Mouse (Mus musculus) myocyte (in vitro differentiated cells): ENCODE data around the gene Ranbp2. TPM values are rescaled to one million over a fixed set of nuclear protein-coding genes. Genes with fewer than 3 reads are reported as not detected.

ENCODE experiments used
- H3K27me3 ChIP-seq: one replicate; pipeline ENCODE4 v1.6.1; 2011; ENCODE audit not compliant: control insufficient read depth, insufficient read depth, insufficient read length
- H3K36me3 ChIP-seq: one replicate; pipeline ENCODE4 v1.6.1; 2011; ENCODE audit not compliant: control insufficient read depth, insufficient read depth
- H3K4me2 ChIP-seq: one replicate; pipeline ENCODE4 v1.6.1; 2011; ENCODE audit warnings: low read depth, control low read depth
- H3K4me3 ChIP-seq: one replicate; pipeline ENCODE4 v1.5.1; 2011; ENCODE audit warnings: mild to moderate bottlenecking, control low read depth, moderate library complexity
- H3K79me2 ChIP-seq: one replicate; pipeline ENCODE4 v1.6.1; 2011; ENCODE audit not compliant: control insufficient read depth, insufficient read depth
- H3ac ChIP-seq: one replicate; pipeline ENCODE4 v1.6.1; 2011; ENCODE audit not compliant: control insufficient read depth, insufficient read length
- CEBPB ChIP-seq: IDR thresholded peaks from 2 replicates; pipeline ENCODE4 v1.6.1; 2011; ENCODE audit warnings: mild to moderate bottlenecking, moderate library complexity; ENCODE audit not compliant: poor library complexity, insufficient read depth, severe bottlenecking
- E2F4 ChIP-seq: IDR thresholded peaks from one replicate; pipeline ENCODE4 v1.6.1; 2011; ENCODE audit warnings: mild to moderate bottlenecking, control low read depth, moderate library complexity; ENCODE audit not compliant: insufficient read depth
- MAX ChIP-seq: IDR thresholded peaks from one replicate; pipeline ENCODE4 v1.6.1; 2011; ENCODE audit warnings: low read depth, mild to moderate bottlenecking, control low read depth
- MYOD1 ChIP-seq, 3 experiments: IDR thresholded peaks; one replicate each; pipeline ENCODE4 v1.6.1; 2011; ENCODE audit warnings: control low read depth in 2 of 3, low read depth in 2 of 3, mild to moderate bottlenecking in 2 of 3, moderate library complexity in 1 of 3; ENCODE audit not compliant: insufficient read length in 2 of 3, control insufficient read depth in 1 of 3
- MYOG ChIP-seq, 3 experiments: IDR thresholded peaks; one replicate each; pipeline ENCODE4 v1.6.1; 2011; ENCODE audit warnings: control low read depth in 2 of 3, low read depth in 2 of 3, mild to moderate bottlenecking in 2 of 3; ENCODE audit not compliant: insufficient read length in 2 of 3, control insufficient read depth in 1 of 3, insufficient read depth in 1 of 3
- POLR2A ChIP-seq: IDR thresholded peaks from one replicate; pipeline ENCODE4 v1.6.1; 2011; ENCODE audit warnings: low read depth, mild to moderate bottlenecking, control low read depth, moderate library complexity; ENCODE audit not compliant: insufficient read length
- POLR2AphosphoS2 ChIP-seq: IDR thresholded peaks from one replicate; pipeline ENCODE4 v1.6.1; 2011; ENCODE audit warnings: low read depth, control low read depth; ENCODE audit not compliant: insufficient read length
- REST ChIP-seq: IDR thresholded peaks from one replicate; pipeline ENCODE4 v1.6.1; 2011; ENCODE audit warnings: mild to moderate bottlenecking, control low read depth, moderate library complexity; ENCODE audit not compliant: insufficient read depth, insufficient read length
- SRF ChIP-seq: IDR thresholded peaks from one replicate; pipeline ENCODE4 v1.6.1; 2011; ENCODE audit warnings: low read depth; ENCODE audit not compliant: control insufficient read depth, insufficient read length
- TCF12 ChIP-seq: IDR thresholded peaks from one replicate; pipeline ENCODE4 v1.6.1; 2011; ENCODE audit warnings: mild to moderate bottlenecking, control low read depth; ENCODE audit not compliant: poor library complexity, insufficient read depth, severe bottlenecking
- TCF3 ChIP-seq: IDR thresholded peaks from one replicate; pipeline ENCODE4 v1.6.1; 2011; ENCODE audit warnings: low read depth, control low read depth; ENCODE audit not compliant: insufficient read length
- USF1 ChIP-seq: IDR thresholded peaks from one replicate; pipeline ENCODE4 v1.6.1; 2011; ENCODE audit warnings: low read depth, mild to moderate bottlenecking, control low read depth, moderate library complexity
- polyA plus RNA-seq: library from polyadenylated mRNA; unstranded; fragments of >200 nt; fragmentation: generic; extraction: Trizol; gene quantifications from one replicate; pipeline ENCODE4 v1.2.1, GENCODE M21; 2012; ENCODE audit warnings: missing spikeins

Ranbp2 gene
- polyA plus RNA-seq, 1 experiment: 7.8 TPM

GRCm38 (mm10) chr10:58427930-58428329 lies 18.8 kb upstream of the Ranbp2 start:
- Histone ChIP-seq H3K4me3 (no peak overlapping the region), H3K27me3 (no peaks in the 10 kb centered on the region), H3K4me2 (no peak overlapping the region), H3K79me2 (no peaks in the 10 kb centered on the region), H3ac (no peak overlapping the region), H3K36me3 (peaks cover 22% of the 10 kb centered on the region)
- TF ChIP-seq USF1 (no peak), SRF (no peak), TCF3 (no peak), POLR2AphosphoS2 (peak; percentile 46)

- H3K79me2 ChIP-seq: peaks cover 38% of the 10 kb centered on the region
- peak overlapping the region; percentile 91 for H3K4me2 ChIP-seq
- peaks cover 8% of the 10 kb centered on the region for H3K36me3 ChIP-seq
- no peak overlapping the region for H3ac ChIP-seq
- TF ChIP-seq TCF3: no peak
- TF ChIP-seq POLR2AphosphoS2: no peak
- TF ChIP-seq E2F4: no peak
- TF ChIP-seq MYOG (IDR thresholded peaks at IDR 0.05; ENCODE audit: control insufficient read depth in 1 of 3, insufficient read depth in 1 of 3, insufficient read length in 2 of 3, low read depth in 2 of 3): no peak
- no peak for TF ChIP-seq CEBPB
- H3K4me3 ChIP-seq: peak overlapping the region; percentile 53
- H3K27me3 ChIP-seq: no peaks in the 10 kb centered on the region
Observed at GRCm38 (mm10) chr10:58445850-58446249, 870 bp upstream of the Ranbp2 start.

- TF ChIP-seq CEBPB (no peak), E2F4 (no peak), MYOG (IDR thresholded peaks at IDR 0.05; ENCODE audit: control insufficient read depth in 1 of 3, insufficient read depth in 1 of 3, insufficient read length in 2 of 3, low read depth in 2 of 3) (no peak), POLR2A (no peak), REST (no peak), TCF12 (no peak)
- Histone ChIP-seq H3K36me3 (peaks cover 9% of the 10 kb centered on the region), H3K27me3 (no peaks in the 10 kb centered on the region), H3K4me2 (peak overlapping the region; percentile 82), H3ac (peak overlapping the region; percentile 59), H3K79me2 (peaks cover 52% of the 10 kb centered on the region), H3K4me3 (peak overlapping the region; percentile 53)
Observed at GRCm38 (mm10) chr10:58447280-58447781, 611 bp downstream of the Ranbp2 start.

GRCm38 (mm10) chr10:58451575-58451974 lies 4.9 kb downstream of the Ranbp2 start:
- Histone ChIP-seq H3K4me3 (no peak overlapping the region), H3K36me3 (peaks cover 50% of the 10 kb centered on the region), H3K27me3 (no peaks in the 10 kb centered on the region), H3ac (no peak overlapping the region), H3K79me2 (peaks cover 76% of the 10 kb centered on the region), H3K4me2 (no peak overlapping the region)
- no peak for TF ChIP-seq E2F4
- TF ChIP-seq POLR2A: no peak

GRCm38 (mm10) chr10:58452185-58452584 lies 5.5 kb downstream of the Ranbp2 start:
- no peaks in the 10 kb centered on the region for H3K27me3 ChIP-seq
- TF ChIP-seq MAX: no peak
- no peak for TF ChIP-seq MYOG (IDR thresholded peaks at IDR 0.05; ENCODE audit: control insufficient read depth in 1 of 3, insufficient read depth in 1 of 3, insufficient read length in 2 of 3, low read depth in 2 of 3)
- no peak overlapping the region for H3K4me3 ChIP-seq
- no peak overlapping the region for H3K4me2 ChIP-seq
- H3K79me2 ChIP-seq: peaks cover 75% of the 10 kb centered on the region
- H3ac ChIP-seq: no peak overlapping the region
- H3K36me3 ChIP-seq: peaks cover 54% of the 10 kb centered on the region

GRCm38 (mm10) chr10:58459896-58460295 lies 13.2 kb downstream of the Ranbp2 start:
- Histone ChIP-seq H3K79me2 (peaks cover 25% of the 10 kb centered on the region), H3K4me3 (no peak overlapping the region), H3K36me3 (peaks cover 65% of the 10 kb centered on the region), H3ac (no peak overlapping the region), H3K4me2 (no peak overlapping the region), H3K27me3 (no peaks in the 10 kb centered on the region)
- TF ChIP-seq REST (no peak), TCF12 (no peak), TCF3 (no peak), MAX (no peak), MYOD1 (IDR thresholded peaks at IDR 0.05; ENCODE audit: control insufficient read depth in 1 of 3, insufficient read length in 2 of 3, low read depth in 2 of 3) (no peak), MYOG (IDR thresholded peaks at IDR 0.05; ENCODE audit: control insufficient read depth in 1 of 3, insufficient read depth in 1 of 3, insufficient read length in 2 of 3, low read depth in 2 of 3) (no peak)
